Mouse (Mus musculus): Measurements from ENCODE around the gene Hk2. TPM values are rescaled to one million over a fixed set of nuclear protein-coding genes. Genes with fewer than 3 reads are reported as not detected.

The Hk2 gene
- total and polyA plus RNA-seq, 2 experiments from 2014 or later: 2.2 to 3.9 TPM

- Histone ChIP-seq H3K4me1 (ENCODE audit: insufficient read depth, low read length) (no peaks in the 10 kb centered on the region), H3K27ac (ENCODE audit: low read depth, low read length) (no peak within 1 kb of the TSS), H3K9ac (replicated peaks; ENCODE audit: low read length, poor library complexity, severe bottlenecking) (no peak within 1 kb of the TSS), H3K4me2 (ENCODE audit: low read depth, low read length, poor library complexity, severe bottlenecking) (no peak within 1 kb of the TSS), H3K9me3 (ENCODE audit: low read length) (no peaks in the 10 kb centered on the region), H3K36me3 (ENCODE audit: insufficient read depth, low read length) (no peaks in the 10 kb centered on the region), H3K27me3 (ENCODE audit: insufficient read depth, low read length) (no peaks in the 10 kb centered on the region), H3K4me3 (ENCODE audit: low read depth, low read length) (no peak within 1 kb of the TSS)
- TF ChIP-seq CTCF (IDR thresholded peaks at IDR 0.05): no peak
- ATAC-seq (ENCODE audit: low FRiP score) (no peak), DNase-seq (ENCODE audit: low spot score) (no peak)
- WGBS: 92% methylated on average over 5 of the region's 5 CpGs
Observed at GRCm38 (mm10) chr6:82705221-82705620, 69.0 kb downstream of the Hk2 start, which contains the start of gene Pole4. Gene Pole4, minus strand, starts transcription at chr6:82705365.

- no peak overlapping the region for H3K4me2 ChIP-seq (ENCODE audit: low read depth, low read length, poor library complexity, severe bottlenecking)
- WGBS: 86% methylated on average over 3 of the region's 3 CpGs
- H3K4me3 ChIP-seq (ENCODE audit: low read depth, low read length): no peak overlapping the region
- DNase-seq (ENCODE audit: low spot score): no peak
- no peaks in the 10 kb centered on the region for H3K36me3 ChIP-seq (ENCODE audit: insufficient read depth, low read length)
- no peaks in the 10 kb centered on the region for H3K9me3 ChIP-seq (ENCODE audit: low read length)
- no peak for TF ChIP-seq CTCF (IDR thresholded peaks at IDR 0.05)
- no peak overlapping the region for H3K9ac ChIP-seq (replicated peaks; ENCODE audit: low read length, poor library complexity, severe bottlenecking)
- H3K27ac ChIP-seq (ENCODE audit: low read depth, low read length): no peak overlapping the region
- ATAC-seq (ENCODE audit: low FRiP score): no peak
- H3K4me1 ChIP-seq (ENCODE audit: insufficient read depth, low read length): 0 out of 2 replicates have a peak, but pooled peaks cover 3% of the 10 kb centered on the region
- H3K27me3 ChIP-seq (ENCODE audit: insufficient read depth, low read length): no peaks in the 10 kb centered on the region
Observed at GRCm38 (mm10) chr6:82703710-82704109, 70.5 kb downstream of the Hk2 start.

- Histone ChIP-seq H3K27me3 (ENCODE audit: insufficient read depth, low read length) (no peaks in the 10 kb centered on the region), H3K9me3 (ENCODE audit: low read length) (no peaks in the 10 kb centered on the region), H3K27ac (ENCODE audit: low read depth, low read length) (no peak overlapping the region), H3K9ac (replicated peaks; ENCODE audit: low read length, poor library complexity, severe bottlenecking) (no peak overlapping the region), H3K4me1 (ENCODE audit: insufficient read depth, low read length) (0 out of 2 replicates have a peak, but pooled peaks cover 3% of the 10 kb centered on the region), H3K4me3 (ENCODE audit: low read depth, low read length) (no peak overlapping the region), H3K4me2 (ENCODE audit: low read depth, low read length, poor library complexity, severe bottlenecking) (no peak overlapping the region), H3K36me3 (ENCODE audit: insufficient read depth, low read length) (no peaks in the 10 kb centered on the region)
- peak; percentile 68 for ATAC-seq (ENCODE audit: low FRiP score)
- WGBS: 32% methylated on average over 16 of the region's 16 CpGs
- peak; percentile 93 for TF ChIP-seq CTCF (IDR thresholded peaks at IDR 0.05)
- peak; percentile 87 for DNase-seq (ENCODE audit: low spot score)
Observed at GRCm38 (mm10) chr6:82702593-82703017, 71.6 kb downstream of the Hk2 start.

- no peak overlapping the region for H3K9ac ChIP-seq (replicated peaks; ENCODE audit: low read length, poor library complexity, severe bottlenecking)
- no peaks in the 10 kb centered on the region for H3K9me3 ChIP-seq (ENCODE audit: low read length)
- no peak overlapping the region for H3K27ac ChIP-seq (ENCODE audit: low read depth, low read length)
- no peaks in the 10 kb centered on the region for H3K36me3 ChIP-seq (ENCODE audit: insufficient read depth, low read length)
- DNase-seq (ENCODE audit: low spot score): no peak
- 0 out of 2 replicates have a peak, but pooled peaks cover 3% of the 10 kb centered on the region for H3K4me1 ChIP-seq (ENCODE audit: insufficient read depth, low read length)
- ATAC-seq (ENCODE audit: low FRiP score): no peak
- no peak for TF ChIP-seq CTCF (IDR thresholded peaks at IDR 0.05)
- WGBS: 77% methylated on average over 6 of the region's 6 CpGs
- no peaks in the 10 kb centered on the region for H3K27me3 ChIP-seq (ENCODE audit: insufficient read depth, low read length)
- H3K4me2 ChIP-seq (ENCODE audit: low read depth, low read length, poor library complexity, severe bottlenecking): no peak overlapping the region
- H3K4me3 ChIP-seq (ENCODE audit: low read depth, low read length): no peak overlapping the region
Observed at GRCm38 (mm10) chr6:82701296-82701695, 73.0 kb downstream of the Hk2 start.

- WGBS: 7% methylated on average over 5 of the region's 5 CpGs
- Histone ChIP-seq H3K27ac (ENCODE audit: low read depth, low read length) (peak overlapping the region; percentile 8; the same call in 1 of the 2 replicates), H3K9ac (replicated peaks; ENCODE audit: low read length, poor library complexity, severe bottlenecking) (no peak overlapping the region), H3K27me3 (ENCODE audit: insufficient read depth, low read length) (no peaks in the 10 kb centered on the region), H3K4me1 (ENCODE audit: insufficient read depth, low read length) (0 out of 2 replicates have a peak, but pooled peaks cover 3% of the 10 kb centered on the region), H3K36me3 (ENCODE audit: insufficient read depth, low read length) (no peaks in the 10 kb centered on the region), H3K4me2 (ENCODE audit: low read depth, low read length, poor library complexity, severe bottlenecking) (no peak overlapping the region), H3K9me3 (ENCODE audit: low read length) (no peaks in the 10 kb centered on the region), H3K4me3 (ENCODE audit: low read depth, low read length) (no peak overlapping the region)
- DNase-seq (ENCODE audit: low spot score) (peak; percentile 63), ATAC-seq (ENCODE audit: low FRiP score) (no peak)
- TF ChIP-seq CTCF (IDR thresholded peaks at IDR 0.05): no peak
Observed at GRCm38 (mm10) chr6:82699831-82700230, 74.4 kb downstream of the Hk2 start.

GRCm38 (mm10) chr6:82696736-82697135 lies 77.5 kb downstream of the Hk2 start:
- WGBS: 97% methylated on average over 3 of the region's 3 CpGs
- Histone ChIP-seq H3K4me3 (ENCODE audit: low read depth, low read length) (no peak overlapping the region), H3K4me1 (ENCODE audit: insufficient read depth, low read length) (0 out of 2 replicates have a peak, but pooled peaks cover 3% of the 10 kb centered on the region), H3K27me3 (ENCODE audit: insufficient read depth, low read length) (no peaks in the 10 kb centered on the region), H3K36me3 (ENCODE audit: insufficient read depth, low read length) (no peaks in the 10 kb centered on the region), H3K9ac (replicated peaks; ENCODE audit: low read length, poor library complexity, severe bottlenecking) (no peak overlapping the region), H3K9me3 (ENCODE audit: low read length) (no peaks in the 10 kb centered on the region), H3K4me2 (ENCODE audit: low read depth, low read length, poor library complexity, severe bottlenecking) (no peak overlapping the region), H3K27ac (ENCODE audit: low read depth, low read length) (no peak overlapping the region)
- no peak for TF ChIP-seq CTCF (IDR thresholded peaks at IDR 0.05)
- ATAC-seq (ENCODE audit: low FRiP score) (no peak), DNase-seq (ENCODE audit: low spot score) (no peak)

Data from midbrain, postnatal 0 days (tissue).